In the genomic region with DNA sequence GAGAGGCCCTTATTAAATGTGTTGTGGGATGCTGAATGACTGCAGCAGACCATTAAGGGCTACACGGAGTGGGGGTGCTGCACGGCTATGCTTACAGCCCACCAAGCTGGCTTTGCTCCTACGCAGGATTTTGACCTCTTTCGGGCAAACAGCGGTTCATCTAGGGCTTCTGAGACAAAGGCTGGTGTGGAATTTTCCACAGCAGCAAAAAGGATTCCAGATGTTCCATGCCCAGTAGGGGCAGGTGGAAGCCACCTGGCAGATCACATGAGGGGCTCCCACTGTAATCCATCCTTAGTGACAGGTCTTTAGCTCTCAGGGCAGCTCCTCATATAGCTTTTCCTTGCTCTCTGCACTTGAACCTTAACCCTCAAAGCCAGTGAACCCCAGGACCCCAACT, we compare ENCODE assay signal across 12 mouse cellular contexts.
"Had no signal": no experiment of that assay in that cellular context is flagged by ENCODE, and none has a peak within 500 bp of the region (broad histone marks: within the 10 kb centered on the region; RNA-seq: fewer than 3 reads in every experiment).

No protein-coding gene starts in this region.

- H3K9ac ChIP-seq: limb, embryonic 12.5 days; liver, embryonic 14.5 days; midbrain, embryonic 13.5 days; stomach, embryonic 15.5 days had no signal

- H3K4me2 ChIP-seq: limb, embryonic 12.5 days; midbrain, embryonic 13.5 days; stomach, embryonic 15.5 days had no signal

- H3K4me3 ChIP-seq: layer of hippocampus, adult 2 months; left cerebral cortex, adult 2 months; limb, embryonic 12.5 days; midbrain, embryonic 13.5 days; stomach, embryonic 15.5 days had no signal

- H3K4me1 ChIP-seq: midbrain, embryonic 13.5 days; stomach, embryonic 15.5 days had no signal

- H3K9me3 ChIP-seq: limb, embryonic 12.5 days; midbrain, embryonic 13.5 days; stomach, embryonic 15.5 days had no signal

- DNase-seq: kidney, adult 8-10 months; kidney, postnatal 36 days; lung, adult 18-20 months; right cerebral cortex, postnatal 14 days; thymus, adult 2 months; thymus, postnatal 25 days had no signal

- H3K27ac ChIP-seq: layer of hippocampus, adult 2 months; left cerebral cortex, adult 2 months; limb, embryonic 12.5 days; liver, embryonic 14.5 days; midbrain, embryonic 13.5 days; stomach, embryonic 15.5 days had no signal

- H3K36me3 ChIP-seq: limb, embryonic 12.5 days; midbrain, embryonic 13.5 days; stomach, embryonic 15.5 days had no signal

- ATAC-seq: midbrain, embryonic 13.5 days had no signal

- H3K27me3 ChIP-seq: midbrain, embryonic 13.5 days; stomach, embryonic 15.5 days had no signal
